Mouse (Mus musculus) lung, postnatal 0 days (tissue): ENCODE measurements around the gene Mt4. TPM values are rescaled to one million over a fixed set of nuclear protein-coding genes. Genes with fewer than 3 reads are reported as not detected.

Source experiments
- ATAC-seq: fragments of 200-750 bp; cut with Nextera tagmentation; 2 replicates; pipeline ENCODE4 v1.8.0; 2017; ENCODE audit warnings: moderate library complexity
- DNase-seq: peaks from one replicate; pipeline ENCODE4 v3.0.0-alpha.2; 2016; ENCODE audit warnings: low spot score
- H3K27ac ChIP-seq: fragments of 300-500 bp; sonication (generic); 2 replicates; pipeline ENCODE4 v1.5.1; 2014; ENCODE audit warnings: antibody characterized with exemption, mild to moderate bottlenecking, low read length, mixed read lengths
- H3K27me3 ChIP-seq: fragments of 300-500 bp; sonication (generic); replicated peaks from 2 replicates; pipeline ENCODE4 v1.6.1; 2014; ENCODE audit warnings: low read length, mixed read lengths; ENCODE audit not compliant: insufficient read depth
- H3K36me3 ChIP-seq: fragments of 300-500 bp; sonication (generic); 2 replicates; pipeline ENCODE4 v1.6.1; 2014; ENCODE audit warnings: low read length, mixed read lengths; ENCODE audit not compliant: insufficient read depth
- H3K4me1 ChIP-seq: fragments of 300-500 bp; sonication (generic); 2 replicates; pipeline ENCODE4 v1.6.1; 2014; ENCODE audit warnings: antibody characterized with exemption, low read depth, low read length, mixed read lengths; ENCODE audit not compliant: insufficient read depth
- H3K4me2 ChIP-seq: fragments of 300-500 bp; sonication (generic); replicated peaks from 2 replicates; pipeline ENCODE4 v1.6.1; 2014; ENCODE audit warnings: low read depth, mild to moderate bottlenecking, low read length, moderate library complexity, mixed read lengths
- H3K4me3 ChIP-seq: fragments of 300-500 bp; sonication (generic); 2 replicates; pipeline ENCODE4 v1.5.1; 2014; ENCODE audit warnings: low read depth, low read length
- H3K9ac ChIP-seq: fragments of 300-500 bp; sonication (generic); replicated peaks from 2 replicates; pipeline ENCODE4 v1.6.1; 2014; ENCODE audit warnings: low read depth, mild to moderate bottlenecking
- H3K9me3 ChIP-seq: fragments of 300-500 bp; sonication (generic); 2 replicates; pipeline ENCODE4 v1.6.1; 2016; ENCODE audit warnings: low read length, mixed read lengths
- CTCF ChIP-seq: IDR thresholded peaks from 2 replicates; pipeline ENCODE4 v1.5.1; 2016; ENCODE audit warnings: antibody characterized with exemption, mild to moderate bottlenecking
- EP300 ChIP-seq: IDR thresholded peaks from 2 replicates; pipeline ENCODE4 v1.6.1; 2016; ENCODE audit warnings: antibody characterized with exemption, mild to moderate bottlenecking, control low read depth
- WGBS: fragments of 180-500 bp; shearing (Covaris S2); extraction: QIAGEN DNeasy Blood & Tissue Kit; methylation state at CpG from one replicate; pipeline ENCODE4 v1.1.7; 2014; 5-methylcytosine and 5-hydroxymethylcytosine counted together
- polyA plus RNA-seq: library from polyadenylated mRNA; unstranded; fragments of >200 nt; fragmentation: Nextera tagmentation; extraction: Ambion mirVana; gene quantifications from 2 replicates; pipeline ENCODE4 v1.2.1, GENCODE M21; 2015

Gene Mt4
- polyA plus RNA-seq, 1 experiment from 2014 or later = not detected

GRCm38 (mm10) chr8:94187290-94188002 lies 50.4 kb downstream of the Mt4 start:
- ATAC-seq (no peak), DNase-seq (peak; percentile 25)
- H3K9ac ChIP-seq = no peak overlapping the region
- peaks cover 22% of the 10 kb centered on the region; the same call in 1 of the 2 replicates for H3K4me1 ChIP-seq
- 40% methylated on average over 21 of the region's 21 CpGs for WGBS
- no peaks in the 10 kb centered on the region for H3K36me3 ChIP-seq
- TF ChIP-seq CTCF (no peak), EP300 (no peak)
- no peak overlapping the region for H3K4me3 ChIP-seq
- H3K9me3 ChIP-seq = no peaks in the 10 kb centered on the region
- H3K4me2 ChIP-seq = no peak overlapping the region
- 0 out of 2 replicates have a peak overlapping the region, but pooled peaks have one; percentile 14 for H3K27ac ChIP-seq
- H3K27me3 ChIP-seq = no peaks in the 10 kb centered on the region

Other genes with a start within 250 kb of the Mt4 start
- 57.4 and 61.6 TPM in 2 replicates for gene Amfr, start 124.4 kb upstream of the Mt4 start, polyA plus RNA-seq
- 53.9 and 55.0 TPM in 2 replicates for gene Nudt21, start 100.2 kb upstream of the Mt4 start, polyA plus RNA-seq
- gene Ogfod1, start 100.0 kb upstream of the Mt4 start, polyA plus RNA-seq = 6.1 and 7.0 TPM in 2 replicates
- 7.3 and 9.5 TPM in 2 replicates for gene Bbs2, start 38.3 kb upstream of the Mt4 start, polyA plus RNA-seq
- gene Mt3, start 15.4 kb downstream of the Mt4 start, polyA plus RNA-seq = 2.6 TPM in 2 replicates
- gene Mt2, start 35.5 kb downstream of the Mt4 start, polyA plus RNA-seq = 143 and 159 TPM in 2 replicates
- 836 and 858 TPM in 2 replicates for gene Mt1, start 41.9 kb downstream of the Mt4 start, polyA plus RNA-seq
- gene Nup93, start 77.4 kb downstream of the Mt4 start, polyA plus RNA-seq = 26.7 and 27.1 TPM in 2 replicates
- gene Slc12a3, start 192.0 kb downstream of the Mt4 start, polyA plus RNA-seq = 0.11 and 0.12 TPM in 2 replicates
- 179 and 217 TPM in 2 replicates for gene Herpud1, start 249.2 kb downstream of the Mt4 start, polyA plus RNA-seq